Mouse (Mus musculus) spleen, adult 12 weeks (tissue): ENCODE measurements around the gene Ccdc92b.

Source experiments
- DNase-seq: peaks from one replicate; pipeline ENCODE4 v3.0.0; 2022; ENCODE audit warnings: low spot score

The Ccdc92b gene

GRCm38 (mm10) chr11:74652791-74653191, 33.4 kb downstream of the Ccdc92b start:
- DNase-seq: no peak

- no peak for DNase-seq
Measured at GRCm38 (mm10) chr11:74653385-74653784, 34.0 kb downstream of the Ccdc92b start.

GRCm38 (mm10) chr11:74655941-74656340, 36.5 kb downstream of the Ccdc92b start:
- no peak for DNase-seq

- no peak for DNase-seq
Measured at GRCm38 (mm10) chr11:74660336-74660735, 40.9 kb downstream of the Ccdc92b start.

- DNase-seq: no peak
Measured at GRCm38 (mm10) chr11:74661641-74662040, 42.2 kb downstream of the Ccdc92b start.

- DNase-seq: no peak
Measured at GRCm38 (mm10) chr11:74662221-74662620, 42.8 kb downstream of the Ccdc92b start.

- DNase-seq: no peak
Measured at GRCm38 (mm10) chr11:74664279-74664678, 44.9 kb downstream of the Ccdc92b start.

- DNase-seq: no peak
Measured at GRCm38 (mm10) chr11:74664906-74665305, 45.5 kb downstream of the Ccdc92b start.

- DNase-seq: no peak
Measured at GRCm38 (mm10) chr11:74665631-74666283, 46.4 kb downstream of the Ccdc92b start.

GRCm38 (mm10) chr11:74666284-74666652, 46.9 kb downstream of the Ccdc92b start:
- DNase-seq: no peak

- DNase-seq: no peak
Measured at GRCm38 (mm10) chr11:74666776-74667581, 47.6 kb downstream of the Ccdc92b start.

- no peak for DNase-seq
Measured at GRCm38 (mm10) chr11:74667582-74668010, 48.2 kb downstream of the Ccdc92b start.

GRCm38 (mm10) chr11:74668466-74668865, 49.1 kb downstream of the Ccdc92b start:
- no peak for DNase-seq

- DNase-seq: no peak
Measured at GRCm38 (mm10) chr11:74668971-74669370, 49.6 kb downstream of the Ccdc92b start.

- DNase-seq: no peak
Measured at GRCm38 (mm10) chr11:74670151-74670550, 50.7 kb downstream of the Ccdc92b start.

- DNase-seq: no peak
Measured at GRCm38 (mm10) chr11:74671013-74671412, 51.6 kb downstream of the Ccdc92b start.

GRCm38 (mm10) chr11:74671839-74672238, 52.4 kb downstream of the Ccdc92b start:
- no peak for DNase-seq

- DNase-seq: no peak
Measured at GRCm38 (mm10) chr11:74672901-74673513, 53.6 kb downstream of the Ccdc92b start.

- no peak for DNase-seq
Measured at GRCm38 (mm10) chr11:74673561-74673960, 54.2 kb downstream of the Ccdc92b start.

- DNase-seq: no peak
Measured at GRCm38 (mm10) chr11:74674713-74675112, 55.3 kb downstream of the Ccdc92b start.

GRCm38 (mm10) chr11:74675156-74675555, 55.8 kb downstream of the Ccdc92b start:
- DNase-seq: no peak
